Mouse (Mus musculus): ENCODE data around the gene Atcay. TPM values are rescaled to one million over a fixed set of nuclear protein-coding genes. Genes with fewer than 3 reads are reported as not detected.
A peak's percentile ranks its signal among the peaks of the same experiment; 100 is the strongest.
"Not testable (repeated sequence)": the region's sequence is repeated elsewhere in the genome, so short reads cannot be mapped to it uniquely, and the experiment has no call there.

Gene Atcay
- polyA plus RNA-seq, 1 experiment: 0.39 TPM

DNA sequence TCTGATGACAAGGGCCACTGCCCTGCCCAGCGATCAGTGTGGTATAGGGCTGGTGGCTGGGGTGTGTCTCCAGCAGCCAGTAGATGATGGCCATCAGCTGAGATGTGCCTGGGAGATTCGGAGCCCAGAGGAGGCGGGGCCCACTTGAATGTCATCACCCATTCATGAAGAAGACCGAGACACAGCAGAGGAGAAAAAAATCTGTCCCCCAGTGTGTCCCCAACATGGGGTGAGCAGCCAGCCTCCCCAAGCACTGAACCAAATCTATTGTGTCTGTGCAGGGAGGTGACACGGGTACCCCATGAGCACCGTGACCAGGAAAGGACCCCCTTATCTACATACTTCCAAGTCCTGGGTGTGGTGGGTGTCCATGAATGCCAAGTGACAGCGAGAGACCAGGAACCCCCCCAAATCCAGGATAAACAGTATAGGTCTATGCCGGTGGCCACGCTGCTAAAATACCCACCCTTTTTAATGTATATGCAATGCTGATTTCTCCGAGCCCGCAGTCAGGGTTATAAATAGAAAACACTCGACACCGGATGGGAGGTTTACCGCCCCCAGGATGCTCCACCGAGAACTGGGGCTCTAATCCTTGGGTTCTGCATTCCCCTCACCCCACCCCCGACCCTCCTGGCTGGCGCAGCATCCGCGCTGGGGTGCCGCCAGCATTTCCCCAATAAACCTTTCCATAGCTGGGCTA lies 747 bp downstream of the Atcay start:
- Histone ChIP-seq H3K4me3 (ENCODE audit: insufficient read depth, low read depth, low read length) (no peak overlapping the region), H3K27ac (ENCODE audit: insufficient read depth, low read depth, low read length) (no peak overlapping the region), H3K4me1 (ENCODE audit: control insufficient read depth, insufficient read depth, low read length) (0 out of 2 replicates have a peak, but pooled peaks cover 3% of the 10 kb centered on the region), H3K36me3 (ENCODE audit: control insufficient read depth, insufficient read depth, low read length) (no peaks in the 10 kb centered on the region), H3K27me3 (replicated peaks; ENCODE audit: control insufficient read depth, insufficient read depth, low read length) (no peaks in the 10 kb centered on the region)
- TF ChIP-seq CTCF (conservative IDR thresholded peaks at IDR 0.05; ENCODE audit: insufficient read depth, insufficient read length, low read depth, low read length) (no peak), POLR2A (IDR thresholded peaks at IDR 0.05; ENCODE audit: low read depth, low read length) (no peak)
- 19% methylated on average over 20 of the region's 20 CpGs for WGBS
- no peak for DNase-seq

DNA sequence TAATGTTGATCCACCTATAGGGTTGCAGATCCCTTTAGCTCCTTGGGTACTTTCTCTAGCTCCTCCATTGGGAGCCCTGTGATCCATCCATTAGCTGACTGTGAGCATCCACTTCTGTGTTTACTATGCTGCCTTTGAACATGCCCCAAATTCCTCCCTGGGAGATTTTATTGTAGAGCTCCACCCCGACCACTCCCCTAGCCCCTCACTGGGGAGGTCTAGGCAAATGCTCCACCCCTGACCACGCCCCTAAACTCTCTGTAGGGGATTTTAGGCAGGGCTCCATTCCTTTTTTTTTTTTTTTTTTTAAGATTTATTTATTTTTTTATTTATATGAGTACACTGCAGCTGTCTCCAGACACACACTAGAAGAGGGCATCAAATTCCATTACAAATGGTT lies 6.9 kb downstream of the Atcay start:
- WGBS: 50% methylated on average over 2 of the region's 2 CpGs
- H3K27me3 ChIP-seq (replicated peaks; ENCODE audit: control insufficient read depth, insufficient read depth, low read length); H3K4me3 ChIP-seq (ENCODE audit: insufficient read depth, low read depth, low read length); H3K27ac ChIP-seq (ENCODE audit: insufficient read depth, low read depth, low read length); DNase-seq; H3K36me3 ChIP-seq (ENCODE audit: control insufficient read depth, insufficient read depth, low read length); H3K4me1 ChIP-seq (ENCODE audit: control insufficient read depth, insufficient read depth, low read length): not testable (repeated sequence)

DNA sequence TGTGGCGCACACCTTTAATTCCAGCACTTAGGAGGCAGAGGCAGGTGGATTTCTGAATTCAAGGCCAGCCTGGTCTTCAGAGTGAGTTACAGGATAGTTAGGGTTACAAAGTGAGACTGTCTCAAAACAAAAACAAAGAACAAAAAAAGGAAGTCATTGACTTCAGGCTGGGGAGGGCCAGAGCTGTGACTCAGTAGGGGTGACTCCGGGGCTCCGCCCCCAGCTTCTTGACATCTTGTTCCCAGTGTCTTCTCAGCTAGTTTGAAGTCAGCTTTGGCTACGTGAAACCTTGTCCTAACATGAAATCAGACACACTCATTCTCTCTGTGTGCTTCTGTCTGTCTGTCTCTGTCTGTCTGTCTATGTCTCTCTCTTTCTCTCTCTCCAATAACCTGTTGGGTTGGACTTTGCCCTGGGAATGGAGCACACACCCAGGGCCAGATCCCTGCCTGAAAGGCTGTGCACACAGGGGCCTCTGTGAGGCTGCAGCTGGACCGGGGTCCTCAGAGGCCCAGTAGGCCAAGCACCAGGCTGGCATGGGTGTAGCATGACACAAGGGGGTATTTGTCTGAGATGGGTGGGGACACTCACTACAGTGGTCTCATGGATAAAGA lies 9.1 kb downstream of the Atcay start:
- H3K27me3 ChIP-seq (replicated peaks; ENCODE audit: control insufficient read depth, insufficient read depth, low read length): no peaks in the 10 kb centered on the region

DNA sequence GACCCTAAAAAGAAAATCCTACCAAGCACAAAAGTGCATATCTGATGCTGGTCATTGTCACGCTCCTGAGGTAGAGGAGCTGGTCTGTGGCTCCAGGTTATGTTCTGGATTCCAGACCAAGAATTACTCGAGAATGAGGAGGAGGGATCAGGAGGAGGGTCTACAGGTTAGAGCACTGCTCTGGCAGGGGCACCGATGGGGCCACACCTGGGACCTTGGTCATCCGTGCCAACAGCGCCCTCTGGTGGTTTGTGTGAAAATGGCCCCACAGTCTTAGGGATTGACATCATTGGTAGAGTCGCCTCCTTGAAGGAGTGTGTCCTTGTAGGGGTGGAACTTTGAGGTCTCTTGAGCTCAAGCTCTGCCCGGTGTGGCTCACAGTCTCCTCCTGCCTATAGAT lies 12.7 kb downstream of the Atcay start:
- WGBS: 23% methylated on average over 7 of the region's 7 CpGs
- DNase-seq: peak; percentile 75
- 0 out of 2 replicates have a peak, but pooled peaks cover 3% of the 10 kb centered on the region for H3K4me1 ChIP-seq (ENCODE audit: control insufficient read depth, insufficient read depth, low read length)
- no peaks in the 10 kb centered on the region for H3K27me3 ChIP-seq (replicated peaks; ENCODE audit: control insufficient read depth, insufficient read depth, low read length)
- TF ChIP-seq CTCF (conservative IDR thresholded peaks at IDR 0.05; ENCODE audit: insufficient read depth, insufficient read length, low read depth, low read length) (peak; percentile 84), POLR2A (IDR thresholded peaks at IDR 0.05; ENCODE audit: low read depth, low read length) (no peak)
- no peaks in the 10 kb centered on the region for H3K36me3 ChIP-seq (ENCODE audit: control insufficient read depth, insufficient read depth, low read length)
- no peak overlapping the region for H3K27ac ChIP-seq (ENCODE audit: insufficient read depth, low read depth, low read length)
- H3K4me3 ChIP-seq (ENCODE audit: insufficient read depth, low read depth, low read length): no peak overlapping the region

More for the DNA sequence above, 9.1 kb downstream of the Atcay start:
- Histone ChIP-seq H3K4me1 (ENCODE audit: control insufficient read depth, insufficient read depth, low read length) (0 out of 2 replicates have a peak, but pooled peaks cover 3% of the 10 kb centered on the region), H3K36me3 (ENCODE audit: control insufficient read depth, insufficient read depth, low read length) (no peaks in the 10 kb centered on the region), H3K27ac (ENCODE audit: insufficient read depth, low read depth, low read length) (no peak overlapping the region), H3K4me3 (ENCODE audit: insufficient read depth, low read depth, low read length) (no peak overlapping the region)
- 83% methylated on average over 5 of the region's 5 CpGs for WGBS
- no peak for TF ChIP-seq POLR2A (IDR thresholded peaks at IDR 0.05; ENCODE audit: low read depth, low read length)
- no peak for TF ChIP-seq CTCF (conservative IDR thresholded peaks at IDR 0.05; ENCODE audit: insufficient read depth, insufficient read length, low read depth, low read length)
- DNase-seq: no peak

DNA sequence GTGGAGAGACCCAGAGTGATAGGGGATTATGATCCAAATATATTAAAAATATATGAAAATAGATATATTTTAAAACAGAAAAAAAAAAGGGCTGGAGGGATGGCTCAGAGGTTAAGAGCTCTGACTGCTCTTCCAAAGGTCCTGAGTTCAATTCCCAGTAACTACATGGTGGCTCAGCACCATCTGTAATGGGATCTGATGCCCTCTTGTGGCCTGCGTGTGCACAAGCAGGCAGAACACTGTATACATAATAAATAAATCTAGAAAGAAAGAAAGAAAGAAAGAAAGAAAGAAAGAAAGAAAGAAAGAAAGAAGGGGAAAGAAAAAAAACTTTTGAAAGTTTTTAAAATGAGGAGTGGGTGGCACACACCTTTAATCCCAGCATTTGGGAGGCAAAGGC lies 13.4 kb downstream of the Atcay start:
- H3K4me1 ChIP-seq (ENCODE audit: control insufficient read depth, insufficient read depth, low read length); H3K36me3 ChIP-seq (ENCODE audit: control insufficient read depth, insufficient read depth, low read length); DNase-seq; H3K27ac ChIP-seq (ENCODE audit: insufficient read depth, low read depth, low read length); H3K4me3 ChIP-seq (ENCODE audit: insufficient read depth, low read depth, low read length); H3K27me3 ChIP-seq (replicated peaks; ENCODE audit: control insufficient read depth, insufficient read depth, low read length): not testable (repeated sequence)
- TF ChIP-seq CTCF (conservative IDR thresholded peaks at IDR 0.05; ENCODE audit: insufficient read depth, insufficient read length, low read depth, low read length): peak; percentile 55
- WGBS: 26% methylated on average over 1 of the region's 1 CpGs

DNA sequence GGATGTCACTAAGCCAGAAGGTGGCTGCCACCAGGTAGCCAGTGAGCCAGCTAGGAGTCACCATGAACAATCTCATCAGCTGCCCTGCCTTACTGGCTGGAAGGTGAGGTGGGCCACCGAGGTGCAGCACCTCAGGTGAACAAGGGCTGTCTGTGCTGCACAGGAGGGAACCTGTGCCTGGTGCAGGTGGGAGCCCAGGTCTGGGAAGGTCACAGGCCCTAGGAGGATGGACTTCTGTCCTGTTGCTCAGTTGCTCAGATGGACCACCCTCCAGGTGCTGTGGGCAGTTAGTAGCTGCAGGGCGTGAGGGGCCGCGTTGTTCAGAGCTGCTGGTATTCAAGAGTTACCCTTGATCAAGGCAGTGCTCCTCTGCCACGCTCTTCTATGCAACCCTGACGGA lies 13.8 kb downstream of the Atcay start:
- H3K36me3 ChIP-seq (ENCODE audit: control insufficient read depth, insufficient read depth, low read length): no peaks in the 10 kb centered on the region
- TF ChIP-seq CTCF (conservative IDR thresholded peaks at IDR 0.05; ENCODE audit: insufficient read depth, insufficient read length, low read depth, low read length) (no peak), POLR2A (IDR thresholded peaks at IDR 0.05; ENCODE audit: low read depth, low read length) (no peak)
- 89% methylated on average over 6 of the region's 6 CpGs for WGBS

DNA sequence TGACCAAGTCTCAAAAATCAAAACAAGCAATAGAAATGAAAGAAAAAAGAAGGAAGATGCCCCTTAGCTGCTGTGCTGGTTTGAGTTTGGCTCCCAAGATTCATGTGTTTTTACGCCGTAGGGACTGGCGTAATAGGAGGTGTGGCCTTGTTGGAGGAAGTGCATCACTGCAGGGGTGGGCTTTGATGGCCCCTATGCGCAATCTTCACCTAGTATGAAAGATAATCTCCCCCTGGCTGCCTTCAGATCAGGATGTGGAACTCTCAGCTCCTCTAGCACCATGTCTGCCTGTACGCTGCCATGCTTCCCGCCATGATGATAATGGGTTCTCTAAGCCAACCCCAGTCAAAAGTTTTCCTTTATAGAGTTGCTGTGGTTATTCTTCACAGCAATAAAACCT lies 14.4 kb downstream of the Atcay start:
- no peak for TF ChIP-seq POLR2A (IDR thresholded peaks at IDR 0.05; ENCODE audit: low read depth, low read length)
- TF ChIP-seq CTCF (conservative IDR thresholded peaks at IDR 0.05; ENCODE audit: insufficient read depth, insufficient read length, low read depth, low read length): no peak
- Histone ChIP-seq H3K27ac (ENCODE audit: insufficient read depth, low read depth, low read length) (no peak overlapping the region), H3K4me1 (ENCODE audit: control insufficient read depth, insufficient read depth, low read length) (0 out of 2 replicates have a peak, but pooled peaks cover 3% of the 10 kb centered on the region), H3K36me3 (ENCODE audit: control insufficient read depth, insufficient read depth, low read length) (no peaks in the 10 kb centered on the region), H3K27me3 (replicated peaks; ENCODE audit: control insufficient read depth, insufficient read depth, low read length) (no peaks in the 10 kb centered on the region), H3K4me3 (ENCODE audit: insufficient read depth, low read depth, low read length) (no peak overlapping the region)
- no peak for DNase-seq
- WGBS: 86% methylated on average over 6 of the region's 6 CpGs

More for the DNA sequence above, 13.8 kb downstream of the Atcay start:
- Histone ChIP-seq H3K27me3 (replicated peaks; ENCODE audit: control insufficient read depth, insufficient read depth, low read length) (no peaks in the 10 kb centered on the region), H3K4me1 (ENCODE audit: control insufficient read depth, insufficient read depth, low read length) (0 out of 2 replicates have a peak, but pooled peaks cover 3% of the 10 kb centered on the region), H3K27ac (ENCODE audit: insufficient read depth, low read depth, low read length) (no peak overlapping the region), H3K4me3 (ENCODE audit: insufficient read depth, low read depth, low read length) (no peak overlapping the region)
- no peak for DNase-seq

Measured in kidney, adult 2 months (tissue).